Mouse (Mus musculus): ENCODE measurements around the gene Arl3.

DNA sequence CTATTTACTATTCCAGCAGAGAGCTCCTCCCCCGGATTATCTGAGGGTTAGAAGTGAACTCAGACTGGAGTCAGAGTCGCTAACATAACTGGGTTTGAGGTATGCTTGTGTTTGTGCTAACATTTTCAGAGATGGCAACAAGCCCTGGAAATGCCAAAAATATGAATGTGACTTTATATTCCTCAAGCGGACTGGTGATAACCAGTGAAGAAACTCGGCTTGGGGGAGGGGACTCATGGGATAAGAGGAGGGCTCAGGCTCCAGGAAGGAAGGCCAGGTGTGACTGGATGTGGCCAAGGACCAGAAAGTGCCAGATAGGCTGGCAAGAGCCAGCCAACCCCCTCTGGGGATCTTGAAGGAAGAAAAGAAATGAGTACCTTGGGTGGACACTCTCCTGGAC lies 91.2 kb downstream of the Arl3 start:
- no peak for TF ChIP-seq MAFK (IDR thresholded peaks at IDR 0.05; ENCODE audit: insufficient read depth, low read depth, low read length)
- no peak for TF ChIP-seq HCFC1 (IDR thresholded peaks at IDR 0.05; ENCODE audit: borderline replicate concordance, insufficient read depth, low read length)

All from ES-E14 (cell line).